Mouse (Mus musculus): Measurements from ENCODE around the gene Fv1. TPM values are rescaled to one million over a fixed set of nuclear protein-coding genes. Genes with fewer than 3 reads are reported as not detected.

The Fv1 gene
- polyA plus RNA-seq, 1 experiment = 3.3 TPM

DNA sequence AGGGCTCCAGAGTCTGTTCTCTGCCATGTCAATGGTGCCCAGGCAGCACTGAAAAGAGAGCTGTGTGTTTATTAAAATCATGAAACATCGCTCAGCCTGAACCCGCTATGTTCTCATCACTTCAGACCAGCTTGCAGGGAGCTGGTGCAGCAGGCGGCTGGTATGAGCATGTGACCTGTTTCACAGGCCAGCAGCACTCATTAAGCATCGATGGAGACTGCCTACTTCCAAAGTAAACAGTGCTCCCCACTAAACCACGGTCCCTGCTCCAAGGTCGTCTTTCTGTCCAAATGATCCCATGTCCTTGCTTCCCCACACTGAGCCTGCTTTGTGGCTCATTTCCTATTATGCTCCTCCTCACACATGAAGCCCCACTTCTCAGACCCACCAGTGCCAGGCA is 21.6 kb downstream of the Fv1 start:
- Histone ChIP-seq H3K4me1 (ENCODE audit: control insufficient read depth, insufficient read depth, low read length) (no peaks in the 10 kb centered on the region), H3K27ac (ENCODE audit: control insufficient read depth, insufficient read depth, low read depth, low read length, poor library complexity) (no peak overlapping the region), H3K4me3 (replicated peaks; ENCODE audit: control insufficient read depth, low read depth, low read length) (no peak overlapping the region)
- TF ChIP-seq CTCF (IDR thresholded peaks at IDR 0.05; ENCODE audit: control insufficient read depth, insufficient read depth, low read length) = no peak
- TF ChIP-seq POLR2A (IDR thresholded peaks at IDR 0.05; ENCODE audit: borderline replicate concordance, control insufficient read depth, low read depth, low read length) = no peak
- 90% methylated on average over 6 of the region's 6 CpGs for WGBS

DNA sequence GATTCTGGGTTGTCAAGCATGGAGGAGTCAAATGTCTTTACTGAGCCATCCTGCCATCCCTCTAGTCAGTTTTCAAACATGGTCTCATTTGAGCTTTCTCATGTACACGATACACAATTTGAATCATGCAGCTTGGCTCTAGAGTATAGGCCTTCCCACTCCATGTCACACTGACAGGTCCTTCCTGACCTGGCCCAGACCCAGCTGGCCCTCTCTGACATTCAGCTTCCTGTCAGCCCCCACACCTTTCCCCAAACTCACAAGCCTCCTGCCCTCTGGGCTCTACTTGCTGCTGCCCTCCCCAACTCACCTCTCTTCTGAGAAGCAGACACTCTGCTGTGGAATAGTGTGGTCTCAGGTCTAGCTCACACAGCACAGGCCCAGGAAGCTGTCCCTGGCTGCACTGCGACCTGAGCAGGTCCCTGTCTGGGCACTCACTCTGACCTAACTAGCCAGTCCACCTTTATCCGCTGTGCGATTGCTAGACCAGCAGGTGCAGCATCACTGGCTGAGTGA is 27.1 kb downstream of the Fv1 start:
- Histone ChIP-seq H3K4me3 (replicated peaks; ENCODE audit: control insufficient read depth, low read depth, low read length) (no peak overlapping the region), H3K27ac (ENCODE audit: control insufficient read depth, insufficient read depth, low read depth, low read length, poor library complexity) (no peak overlapping the region), H3K4me1 (ENCODE audit: control insufficient read depth, insufficient read depth, low read length) (no peaks in the 10 kb centered on the region)
- TF ChIP-seq POLR2A (IDR thresholded peaks at IDR 0.05; ENCODE audit: borderline replicate concordance, control insufficient read depth, low read depth, low read length) = no peak
- TF ChIP-seq CTCF (IDR thresholded peaks at IDR 0.05; ENCODE audit: control insufficient read depth, insufficient read depth, low read length) = no peak
- 70% methylated on average over 4 of the region's 4 CpGs for WGBS

GRCm38 (mm10) chr4:147896411-147896810 is 27.6 kb downstream of the Fv1 start:
- no peak overlapping the region for H3K27ac ChIP-seq (ENCODE audit: control insufficient read depth, insufficient read depth, low read depth, low read length, poor library complexity)
- WGBS = 15% methylated on average over 1 of the region's 1 CpGs
- H3K4me3 ChIP-seq (replicated peaks; ENCODE audit: control insufficient read depth, low read depth, low read length) = no peak overlapping the region
- no peak for TF ChIP-seq CTCF (IDR thresholded peaks at IDR 0.05; ENCODE audit: control insufficient read depth, insufficient read depth, low read length)
- TF ChIP-seq POLR2A (IDR thresholded peaks at IDR 0.05; ENCODE audit: borderline replicate concordance, control insufficient read depth, low read depth, low read length) = no peak
- H3K4me1 ChIP-seq (ENCODE audit: control insufficient read depth, insufficient read depth, low read length) = no peaks in the 10 kb centered on the region

GRCm38 (mm10) chr4:147897348-147897747 is 28.6 kb downstream of the Fv1 start:
- TF ChIP-seq CTCF (IDR thresholded peaks at IDR 0.05; ENCODE audit: control insufficient read depth, insufficient read depth, low read length) (no peak), POLR2A (IDR thresholded peaks at IDR 0.05; ENCODE audit: borderline replicate concordance, control insufficient read depth, low read depth, low read length) (no peak)
- no peaks in the 10 kb centered on the region for H3K4me1 ChIP-seq (ENCODE audit: control insufficient read depth, insufficient read depth, low read length)
- no peak overlapping the region for H3K27ac ChIP-seq (ENCODE audit: control insufficient read depth, insufficient read depth, low read depth, low read length, poor library complexity)
- H3K4me3 ChIP-seq (replicated peaks; ENCODE audit: control insufficient read depth, low read depth, low read length) = no peak overlapping the region
- WGBS = 80% methylated on average over 3 of the region's 3 CpGs

GRCm38 (mm10) chr4:147900452-147900851 is 31.7 kb downstream of the Fv1 start:
- Histone ChIP-seq H3K27ac (ENCODE audit: control insufficient read depth, insufficient read depth, low read depth, low read length, poor library complexity) (no peak overlapping the region), H3K4me3 (replicated peaks; ENCODE audit: control insufficient read depth, low read depth, low read length) (no peak overlapping the region), H3K4me1 (ENCODE audit: control insufficient read depth, insufficient read depth, low read length) (peaks cover 6% of the 10 kb centered on the region)
- 88% methylated on average over 7 of the region's 7 CpGs for WGBS
- TF ChIP-seq CTCF (IDR thresholded peaks at IDR 0.05; ENCODE audit: control insufficient read depth, insufficient read depth, low read length) (no peak), POLR2A (IDR thresholded peaks at IDR 0.05; ENCODE audit: borderline replicate concordance, control insufficient read depth, low read depth, low read length) (no peak)

DNA sequence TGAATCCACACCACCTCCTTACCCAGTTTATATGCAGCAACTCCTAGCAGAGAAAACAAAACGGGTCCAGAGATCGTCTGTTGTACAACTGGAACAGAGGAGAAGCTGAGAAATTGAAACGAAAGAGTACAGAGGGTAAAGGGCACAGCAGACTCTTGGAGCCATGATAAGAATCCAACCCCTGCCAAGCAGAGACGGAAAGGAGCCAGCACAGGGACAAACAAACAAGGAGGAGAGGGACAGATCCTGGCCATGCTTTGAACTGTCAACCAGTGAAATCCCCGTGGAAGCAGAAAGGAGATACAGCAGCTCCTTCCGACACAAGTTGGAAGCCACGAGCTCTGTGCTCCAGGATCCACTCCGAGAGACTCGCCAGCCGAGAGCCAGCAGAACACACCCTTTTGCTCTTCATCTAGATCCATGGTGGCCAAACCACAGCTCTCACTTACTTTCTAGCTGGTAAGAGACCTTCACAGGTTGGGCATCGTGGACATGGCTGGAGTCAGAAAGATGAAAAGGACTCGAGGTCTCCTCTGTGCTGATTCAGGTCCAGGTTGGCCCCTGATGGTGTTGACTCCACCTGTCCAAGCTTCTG is 34.2 kb downstream of the Fv1 start:
- Histone ChIP-seq H3K4me3 (replicated peaks; ENCODE audit: control insufficient read depth, low read depth, low read length) (peak overlapping the region; percentile 6), H3K4me1 (ENCODE audit: control insufficient read depth, insufficient read depth, low read length) (peaks cover 6% of the 10 kb centered on the region)
- 86% methylated on average over 12 of the region's 12 CpGs for WGBS

DNA sequence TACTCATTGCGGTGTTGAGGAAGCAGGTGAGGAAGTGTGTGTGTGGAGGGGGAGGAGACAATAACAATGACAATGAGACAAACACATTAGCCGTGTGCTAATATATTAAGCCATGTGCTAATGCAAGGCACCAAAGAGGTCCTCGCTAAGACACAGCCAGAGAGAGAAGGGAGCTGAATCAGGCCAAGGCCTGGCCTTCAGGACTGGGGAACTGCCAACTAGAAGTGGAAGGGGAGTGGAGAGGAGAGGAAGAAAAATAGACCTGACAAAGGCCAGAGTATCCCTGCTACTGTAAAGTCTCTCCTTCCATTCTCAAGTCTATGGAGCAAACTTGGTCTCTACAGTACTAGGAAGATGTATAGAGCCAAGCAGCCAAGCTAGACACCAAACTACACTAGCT is 34.8 kb downstream of the Fv1 start:
- WGBS = 49% methylated on average over 3 of the region's 3 CpGs

More for the DNA sequence above, 34.2 kb downstream of the Fv1 start:
- TF ChIP-seq CTCF (IDR thresholded peaks at IDR 0.05; ENCODE audit: control insufficient read depth, insufficient read depth, low read length) (no peak), POLR2A (IDR thresholded peaks at IDR 0.05; ENCODE audit: borderline replicate concordance, control insufficient read depth, low read depth, low read length) (no peak)
- H3K27ac ChIP-seq (ENCODE audit: control insufficient read depth, insufficient read depth, low read depth, low read length, poor library complexity) = no peak overlapping the region; the same call in 1 of the 2 replicates

GRCm38 (mm10) chr4:147904313-147905089 is 35.7 kb downstream of the Fv1 start, which contains the start of gene Mfn2:
TSS of gene Mfn2 (minus strand) at chr4:147904704.
- H3K4me1 ChIP-seq (ENCODE audit: control insufficient read depth, insufficient read depth, low read length) = peaks cover 6% of the 10 kb centered on the region
- peak within 1 kb of the TSS; percentile 95 for H3K27ac ChIP-seq (ENCODE audit: control insufficient read depth, insufficient read depth, low read depth, low read length, poor library complexity)
- under 1% methylated on average over 59 of the region's 59 CpGs for WGBS
- peak within 1 kb of the TSS; percentile 95 for H3K4me3 ChIP-seq (replicated peaks; ENCODE audit: control insufficient read depth, low read depth, low read length)
- peak; percentile 21; the same call in 1 of the 2 replicates for TF ChIP-seq POLR2A (IDR thresholded peaks at IDR 0.05; ENCODE audit: borderline replicate concordance, control insufficient read depth, low read depth, low read length)
- no peak for TF ChIP-seq CTCF (IDR thresholded peaks at IDR 0.05; ENCODE audit: control insufficient read depth, insufficient read depth, low read length)

More for the DNA sequence above, 34.8 kb downstream of the Fv1 start:
- TF ChIP-seq CTCF (IDR thresholded peaks at IDR 0.05; ENCODE audit: control insufficient read depth, insufficient read depth, low read length) (no peak), POLR2A (IDR thresholded peaks at IDR 0.05; ENCODE audit: borderline replicate concordance, control insufficient read depth, low read depth, low read length) (no peak)
- no peak overlapping the region for H3K27ac ChIP-seq (ENCODE audit: control insufficient read depth, insufficient read depth, low read depth, low read length, poor library complexity)
- peaks cover 6% of the 10 kb centered on the region for H3K4me1 ChIP-seq (ENCODE audit: control insufficient read depth, insufficient read depth, low read length)
- H3K4me3 ChIP-seq (replicated peaks; ENCODE audit: control insufficient read depth, low read depth, low read length) = peak overlapping the region; percentile 17
